Mouse (Mus musculus) left cerebral cortex, postnatal 4 days (tissue): ENCODE measurements around the gene Serpinf2. TPM values are rescaled to one million over a fixed set of nuclear protein-coding genes. Genes with fewer than 3 reads are reported as not detected.
"Not testable (repeated sequence)": the region's sequence is repeated elsewhere in the genome, so short reads cannot be mapped to it uniquely, and the experiment has no call there.

Experiments used
- DNase-seq: peaks from one replicate; pipeline ENCODE4 v3.0.0-alpha.2; 2022
- intact Hi-C: fragments of 180-260 bp; cut with DNase I; formaldehyde crosslinking; loops from one replicate; pipeline ENCODE4 v1.15.1; 2025
- total RNA-seq, 2 experiments: library from RNA; stranded (reverse); gene quantifications; 2 replicates each; pipeline ENCODE4 v1.2.3; 2021

Gene Serpinf2
- total RNA-seq, 2 experiments from 2014 or later: 0.26 TPM; not detected in 1

DNA sequence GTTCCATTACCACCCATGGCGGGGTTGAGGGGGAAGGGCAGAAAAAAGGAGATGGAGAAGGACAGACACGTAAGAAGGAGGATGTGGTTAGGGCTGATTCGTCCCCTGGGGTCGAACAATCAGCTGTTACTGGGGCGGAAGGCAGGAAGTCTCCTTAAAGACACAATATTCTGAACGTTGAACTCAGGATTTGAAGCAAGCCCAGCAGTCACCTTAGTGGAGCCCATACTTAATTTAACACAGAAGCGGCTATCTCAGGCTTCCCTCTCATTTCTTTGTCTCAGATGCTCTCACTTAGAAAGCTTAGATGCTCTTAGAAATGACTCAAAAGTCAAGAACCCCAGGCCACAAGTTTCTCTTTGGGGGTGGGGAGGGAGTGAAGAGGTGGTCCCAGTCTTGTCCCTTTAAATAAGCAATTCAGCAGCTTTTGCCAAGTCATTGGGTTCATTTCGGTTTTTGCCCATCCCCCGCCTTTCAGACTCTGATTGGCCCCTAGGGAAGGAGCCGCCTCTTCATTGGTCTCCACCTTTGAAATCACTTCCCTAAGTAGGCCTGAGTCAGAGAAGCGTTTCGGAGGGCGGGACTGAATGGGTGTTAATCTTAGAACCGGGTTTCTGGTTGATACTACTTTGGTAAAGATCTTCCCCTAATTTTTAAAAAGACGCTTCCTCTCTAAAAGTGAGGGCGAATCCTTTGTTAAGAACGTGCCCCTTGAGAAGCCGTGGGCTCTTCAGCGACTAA, 20.9 kb upstream of the Serpinf2 start:
- DNase-seq: peak; percentile 83
- intact Hi-C loops: no loop called here

DNA sequence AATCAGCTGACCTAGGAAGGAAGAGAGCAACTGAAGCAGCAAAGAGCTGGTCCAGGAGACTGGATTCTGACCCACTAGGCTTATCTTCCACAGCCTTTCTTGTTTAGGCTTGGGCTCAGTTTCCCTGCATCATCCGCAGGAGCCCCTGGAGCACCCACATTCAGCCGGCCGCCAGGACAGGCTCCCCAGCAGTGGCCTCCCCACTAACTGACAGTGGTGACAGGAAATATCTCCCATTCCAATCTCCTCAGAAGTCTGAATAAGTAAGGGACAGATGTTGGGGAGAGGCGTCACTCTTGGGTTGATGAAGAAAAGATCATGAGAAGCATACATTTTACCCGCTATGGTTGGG, 20.3 kb upstream of the Serpinf2 start:
- intact Hi-C loops: loop anchor here (5.0 kb wide), 1 partner anchor 277 kb away; no protein-coding TSS in a partner anchor
- DNase-seq: no peak

DNA sequence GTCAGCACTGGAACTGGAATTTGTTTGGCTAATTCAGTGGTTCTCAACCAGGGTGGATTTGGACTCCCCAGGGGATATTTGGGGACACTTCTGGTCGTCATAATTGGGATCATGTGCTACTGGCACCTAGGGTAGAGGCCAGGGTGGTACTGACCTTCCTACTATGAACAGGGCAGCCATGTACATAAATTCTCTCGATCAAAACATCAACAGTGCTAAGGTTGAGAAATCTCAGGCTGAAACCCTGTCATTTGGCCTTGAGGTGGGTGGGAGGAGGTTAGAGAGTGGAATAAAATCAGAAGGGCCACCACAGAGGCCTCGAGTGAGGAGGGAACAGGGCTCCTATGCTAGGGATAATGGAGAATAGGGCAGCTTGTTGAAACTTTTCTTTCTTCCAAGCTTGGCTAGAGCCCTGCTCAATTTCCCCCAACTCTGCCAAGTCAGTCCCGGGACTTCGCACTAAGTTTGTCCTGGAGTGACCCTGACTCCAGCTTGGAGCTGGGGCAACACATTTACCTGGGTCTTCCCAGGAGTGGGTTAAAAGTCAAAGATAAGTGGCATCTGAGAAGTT, 19.8 kb upstream of the Serpinf2 start:
- no peak for DNase-seq
- intact Hi-C loops: loop anchor here (5.0 kb wide), 1 partner anchor 277 kb away; no protein-coding TSS in a partner anchor

DNA sequence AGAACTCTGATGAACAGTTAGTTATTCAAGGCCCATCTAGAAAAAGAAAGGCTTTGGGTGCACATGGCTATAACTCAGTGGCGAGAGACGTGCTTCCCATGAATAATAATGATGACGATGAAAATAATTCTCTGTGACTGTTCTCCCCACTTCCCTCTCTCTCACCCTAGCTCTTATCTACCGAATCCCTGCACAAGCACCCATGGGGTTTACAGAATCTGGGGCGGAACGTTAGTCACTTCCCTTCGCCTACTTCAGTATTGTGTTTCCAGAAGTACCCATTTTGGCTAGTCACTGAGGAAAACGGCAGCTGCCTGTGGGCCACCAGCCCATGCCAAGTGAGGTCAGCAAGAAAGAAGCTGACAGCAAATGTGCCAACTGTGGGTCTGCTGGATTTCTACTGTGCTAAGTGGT, 19.2 kb upstream of the Serpinf2 start:
- intact Hi-C loops: loop anchor here (5.0 kb wide), 1 partner anchor 276 kb away; no protein-coding TSS in a partner anchor
- DNase-seq: no peak

DNA sequence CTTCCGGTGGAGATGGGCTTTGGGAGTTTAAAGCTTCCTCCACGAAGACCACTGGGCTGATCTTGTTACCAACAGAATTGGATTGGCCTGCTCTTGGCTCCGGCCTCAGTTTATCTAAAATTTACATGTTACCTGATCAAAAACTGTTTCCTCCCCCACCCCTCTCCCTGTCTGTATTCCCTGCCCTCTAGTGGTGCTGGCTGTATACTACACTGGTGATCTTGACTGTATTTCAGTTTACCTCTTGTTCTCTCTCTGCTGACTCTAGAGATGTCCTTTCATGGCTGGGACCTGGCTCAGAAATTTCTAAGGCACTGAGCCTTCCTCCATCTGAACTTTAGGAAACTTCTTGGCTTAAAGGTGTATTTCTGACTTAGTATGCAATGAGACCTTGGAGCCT, 18.8 kb upstream of the Serpinf2 start:
- DNase-seq: no peak
- intact Hi-C loops: loop anchor here (5.0 kb wide), 1 partner anchor 276 kb away; no protein-coding TSS in a partner anchor

DNA sequence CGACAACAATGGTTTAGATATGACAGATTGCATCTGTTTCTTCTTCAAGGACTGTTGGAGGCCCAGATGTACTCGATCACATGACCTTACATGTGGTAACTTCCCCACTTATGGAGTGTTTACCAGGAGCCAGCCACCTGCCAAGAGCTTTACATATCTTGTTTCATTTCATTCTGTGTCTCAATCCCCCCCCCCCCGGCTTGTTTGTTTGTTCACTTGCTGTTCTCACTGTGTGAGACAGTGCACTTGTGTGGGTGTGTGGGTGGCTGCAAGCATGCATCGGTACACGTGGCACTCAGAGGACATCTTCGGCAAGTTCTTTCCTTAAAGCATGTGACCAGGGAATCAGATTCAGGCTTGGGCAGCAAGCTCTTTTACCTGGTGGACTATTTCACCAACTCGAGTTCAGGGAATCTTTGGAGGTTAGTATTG, 17.1 kb upstream of the Serpinf2 start:
- DNase-seq: no peak
- intact Hi-C loops: loop anchor here (5.0 kb wide), 1 partner anchor 274 kb away; no protein-coding TSS in a partner anchor

DNA sequence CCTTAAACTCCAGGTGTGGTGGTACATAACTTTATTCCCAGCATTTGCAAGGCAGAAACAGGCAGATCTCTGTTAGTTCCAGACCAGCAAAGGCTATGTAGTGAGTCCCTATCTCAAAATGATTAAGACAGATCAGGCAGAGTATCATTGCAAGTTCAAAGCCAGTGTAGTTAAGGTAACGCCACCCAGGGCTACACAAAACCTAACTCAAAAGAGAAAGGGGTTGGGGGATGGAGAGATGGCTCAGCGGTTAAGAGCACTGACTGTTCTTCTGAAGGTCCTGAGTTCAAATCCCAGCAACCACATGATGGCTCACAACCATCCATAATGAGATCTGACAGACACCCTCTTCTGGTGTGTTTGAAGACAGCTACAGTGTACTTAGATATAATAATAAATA, 16.6 kb upstream of the Serpinf2 start:
- not testable (repeated sequence) for DNase-seq
- intact Hi-C loops: loop anchor here (5.0 kb wide), 1 partner anchor 274 kb away; no protein-coding TSS in a partner anchor

DNA sequence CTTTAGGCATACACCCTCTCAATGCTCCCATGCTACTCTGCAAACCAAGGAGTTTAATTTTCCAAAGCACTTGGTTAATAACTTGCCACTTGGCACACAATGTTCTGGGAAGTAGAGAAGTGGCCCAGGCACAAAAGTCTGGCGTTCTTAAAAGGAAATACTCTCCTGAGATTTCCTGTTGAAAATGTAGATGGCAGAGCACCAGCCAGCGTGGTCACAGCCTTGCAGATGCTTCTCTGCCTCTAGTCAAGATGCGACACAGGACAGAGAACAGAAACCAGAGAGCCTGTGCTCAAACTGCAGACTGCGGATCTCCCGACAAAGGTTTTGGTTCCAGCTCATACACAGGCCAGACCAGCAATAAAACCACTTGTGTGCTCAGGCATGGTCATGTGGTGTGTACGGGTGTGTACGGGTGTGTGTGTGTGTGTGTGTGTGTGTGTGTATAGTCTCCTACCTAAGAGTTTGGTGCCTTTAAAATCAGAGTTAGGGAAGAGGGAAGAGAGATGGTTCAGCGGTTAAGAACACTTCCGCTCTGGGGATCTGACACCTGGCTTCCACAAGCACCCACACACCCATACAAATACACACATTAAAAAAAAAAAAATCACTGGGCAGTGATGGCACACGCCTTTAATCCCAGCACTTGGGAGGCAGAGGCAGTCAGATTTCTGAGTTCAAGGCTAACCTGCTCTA, 15.8 kb upstream of the Serpinf2 start:
- DNase-seq: no peak
- intact Hi-C loops: loop anchor here (5.0 kb wide), 1 partner anchor 273 kb away; no protein-coding TSS in a partner anchor

DNA sequence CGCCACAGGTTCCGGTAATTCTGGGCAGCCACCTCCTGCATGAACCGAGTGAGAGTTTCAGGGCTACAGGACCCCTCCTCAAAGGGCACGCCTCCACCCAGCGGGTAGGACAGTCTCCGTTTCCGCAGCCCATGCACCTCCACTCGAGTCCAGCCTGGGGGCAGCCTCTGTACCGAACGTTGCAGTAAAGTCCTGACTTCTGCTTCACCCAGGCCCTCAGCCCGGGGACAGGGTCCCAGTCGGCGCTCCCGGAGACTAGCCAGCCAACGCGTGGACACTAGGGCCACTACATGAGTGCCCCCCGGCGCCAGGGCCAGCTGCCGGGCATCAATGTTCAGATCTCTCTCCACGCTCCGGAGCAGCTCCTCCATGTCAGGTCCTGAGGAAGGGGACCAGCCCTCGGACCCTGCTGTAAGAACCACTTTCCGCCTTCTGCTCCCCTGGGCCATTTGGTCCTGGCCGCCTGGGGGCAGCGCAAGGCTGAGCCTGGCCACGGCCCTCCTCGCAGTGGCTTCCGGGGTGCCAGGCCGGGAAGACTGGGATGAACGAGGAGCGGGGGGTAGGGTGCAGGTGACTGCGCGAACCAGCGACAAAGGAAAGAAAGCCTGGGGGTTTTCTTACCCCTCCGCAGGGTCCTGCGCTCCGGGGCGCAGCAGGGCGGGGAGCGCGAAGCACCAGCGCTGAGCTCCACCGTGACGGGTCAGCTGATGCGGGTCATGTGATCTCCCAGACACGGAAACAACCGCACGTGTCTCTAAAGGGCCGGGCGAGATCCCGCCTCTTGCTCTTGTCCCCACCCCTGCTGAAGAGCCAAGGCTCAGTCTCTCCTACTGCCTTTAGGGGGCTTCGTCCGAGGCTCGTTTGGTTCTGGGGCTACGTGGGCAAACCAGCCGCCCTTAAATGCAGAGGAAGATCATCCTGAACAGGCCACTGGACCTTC, 14.9 kb upstream of the Serpinf2 start, which contains the start of gene Wdr81:
Wdr81 (minus strand) TSS at position 727 of the 940 bp plus-strand sequence.
- peak; percentile 85 for DNase-seq
- intact Hi-C loops: no loop called here

DNA sequence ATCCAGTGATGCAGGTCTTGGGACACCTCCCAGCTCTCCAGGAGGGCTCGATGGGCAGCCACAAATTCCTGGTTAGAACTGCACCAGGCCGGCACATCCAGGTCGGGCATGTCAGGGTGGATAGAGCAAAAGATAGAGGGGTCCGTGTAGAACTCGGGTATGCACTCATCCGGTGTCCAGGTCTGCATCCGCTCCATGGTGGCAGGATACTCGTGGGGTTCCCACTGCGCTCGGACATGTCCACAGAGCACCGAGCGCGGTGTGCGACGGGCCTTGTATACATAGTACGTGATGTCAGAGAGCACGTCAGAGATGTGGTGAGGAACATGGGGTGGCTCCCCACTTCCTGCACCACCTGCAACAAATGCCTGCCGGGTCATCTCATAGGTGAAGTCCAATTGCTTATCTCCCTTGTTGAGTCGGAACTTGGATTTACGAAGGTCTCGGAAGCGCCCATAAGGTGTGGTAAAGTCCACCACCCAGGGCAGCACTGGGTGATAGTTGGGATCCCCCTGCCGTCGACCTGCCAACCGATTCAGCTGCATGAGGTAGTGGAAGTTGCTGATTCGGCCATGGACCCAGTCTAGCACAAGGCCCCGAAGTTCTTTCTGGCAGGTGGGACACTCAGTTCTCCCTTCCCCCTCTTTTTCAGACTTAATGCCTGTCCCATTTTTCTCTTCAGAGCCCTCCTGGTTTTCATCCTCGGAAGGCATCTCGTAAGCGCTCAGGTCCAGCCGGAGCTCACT, 13.6 kb upstream of the Serpinf2 start:
- intact Hi-C loops: no loop called here
- no peak for DNase-seq

DNA sequence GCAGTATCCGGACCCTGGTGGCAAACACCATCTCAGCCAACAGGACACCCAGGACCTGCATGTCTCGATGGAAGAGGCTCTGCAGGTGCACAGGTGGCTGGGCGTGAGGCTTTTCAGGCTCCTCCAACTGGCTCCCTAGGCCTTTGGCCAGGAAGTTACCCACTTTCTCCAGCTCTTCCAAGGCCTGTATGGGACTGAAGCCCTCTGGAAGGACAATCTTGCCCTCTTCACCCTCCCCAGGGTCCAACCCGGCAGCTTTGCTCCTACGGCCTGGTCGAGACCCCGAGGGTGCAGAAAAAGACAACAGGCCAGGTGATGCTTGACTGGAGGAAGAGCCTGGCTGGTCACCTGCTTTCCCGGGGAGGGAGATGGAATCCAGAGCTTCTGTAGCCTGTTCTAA, 12.7 kb upstream of the Serpinf2 start:
- intact Hi-C loops: no loop called here
- no peak for DNase-seq

DNA sequence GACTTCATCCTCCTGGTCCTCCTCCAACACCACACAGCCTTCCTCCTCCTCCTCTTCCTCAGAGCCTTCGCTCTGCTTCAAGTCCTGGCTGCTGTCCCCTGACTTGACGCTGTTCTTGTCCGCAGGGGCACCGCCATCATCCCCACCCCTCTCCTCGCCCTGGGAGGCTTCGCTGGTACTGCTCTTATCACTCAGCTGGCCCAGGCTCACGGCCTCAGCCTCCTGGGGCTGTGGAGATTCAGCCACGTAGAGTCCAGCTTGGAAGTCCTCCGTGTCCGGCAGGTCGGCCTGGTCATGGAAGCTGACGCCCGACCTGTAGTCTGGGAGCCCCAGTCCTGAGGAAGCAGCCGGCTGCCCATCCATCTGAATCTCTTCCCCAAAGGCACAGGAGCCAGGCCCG, 11.5 kb upstream of the Serpinf2 start:
- intact Hi-C loops: no loop called here

DNA sequence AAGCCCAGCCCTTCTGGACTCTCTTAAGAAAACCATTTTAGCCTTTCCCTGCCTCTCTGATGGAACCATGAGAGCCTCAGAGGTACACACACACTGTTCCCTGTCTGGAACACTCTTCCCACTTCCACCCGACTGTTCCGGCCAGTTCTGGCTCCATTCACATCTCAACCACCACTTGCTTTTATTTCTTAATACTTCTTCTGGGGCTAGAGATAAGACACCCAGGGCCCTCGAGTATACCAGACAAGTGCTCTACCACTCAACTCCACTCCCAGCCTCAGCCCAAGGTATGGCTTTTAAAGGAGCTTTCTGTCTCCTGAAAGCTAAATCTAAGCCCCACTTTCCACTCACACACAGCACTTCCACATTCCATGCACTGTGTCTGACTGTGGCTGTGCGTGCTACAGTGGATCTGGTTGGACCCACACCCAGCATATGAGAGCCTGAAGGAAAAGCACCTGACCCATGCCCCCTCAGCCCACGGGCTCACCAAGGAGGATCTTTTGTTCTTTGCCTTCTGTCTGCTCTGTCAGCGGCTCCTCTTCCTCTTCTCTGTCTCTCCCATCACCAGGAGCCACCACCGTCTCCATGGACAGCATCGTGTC, 11.0 kb upstream of the Serpinf2 start:
- no peak for DNase-seq
- intact Hi-C loops: no loop called here

More for the DNA sequence above, 11.5 kb upstream of the Serpinf2 start:
- no peak for DNase-seq

DNA sequence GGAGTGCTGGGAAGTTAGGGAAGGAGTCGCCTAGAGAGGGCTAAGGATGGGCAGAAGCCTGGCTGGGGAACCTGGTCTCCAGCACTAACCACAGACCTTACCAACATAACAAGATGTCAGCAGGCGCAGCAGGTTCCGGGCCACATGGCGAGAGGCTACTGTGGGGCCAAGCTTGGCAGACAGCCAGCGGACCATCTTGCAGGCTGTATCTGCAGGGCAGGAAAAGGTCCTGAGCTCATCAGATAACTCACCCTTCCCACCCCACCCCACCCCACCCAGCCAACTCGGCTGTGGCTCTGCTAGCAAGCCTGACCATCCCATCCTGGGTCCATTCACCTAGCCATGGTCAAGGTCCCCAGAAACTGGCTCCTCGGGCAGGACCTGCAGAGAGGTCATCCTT, 10.3 kb upstream of the Serpinf2 start:
- intact Hi-C loops: no loop called here
- peak; percentile 49 for DNase-seq

DNA sequence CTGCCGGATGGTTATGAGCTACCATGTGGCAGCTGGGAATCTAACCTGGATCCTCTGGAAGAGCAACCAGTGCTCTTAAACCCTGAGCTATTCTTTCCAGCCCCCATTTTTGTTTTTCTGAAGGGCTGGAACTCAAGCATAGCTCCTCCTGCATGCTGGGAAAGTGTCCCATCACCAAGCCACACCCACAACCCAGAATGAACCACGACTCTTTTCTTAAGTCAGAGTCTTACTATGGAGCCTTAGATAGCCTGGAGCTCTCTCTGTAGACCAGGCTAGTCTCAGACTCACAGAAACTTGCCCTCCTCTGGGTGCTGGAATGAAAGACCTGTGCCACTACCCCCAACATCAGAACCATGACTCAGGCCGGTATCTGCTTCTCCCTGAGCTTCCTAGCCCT, 9.2 kb upstream of the Serpinf2 start:
- intact Hi-C loops: no loop called here

DNA sequence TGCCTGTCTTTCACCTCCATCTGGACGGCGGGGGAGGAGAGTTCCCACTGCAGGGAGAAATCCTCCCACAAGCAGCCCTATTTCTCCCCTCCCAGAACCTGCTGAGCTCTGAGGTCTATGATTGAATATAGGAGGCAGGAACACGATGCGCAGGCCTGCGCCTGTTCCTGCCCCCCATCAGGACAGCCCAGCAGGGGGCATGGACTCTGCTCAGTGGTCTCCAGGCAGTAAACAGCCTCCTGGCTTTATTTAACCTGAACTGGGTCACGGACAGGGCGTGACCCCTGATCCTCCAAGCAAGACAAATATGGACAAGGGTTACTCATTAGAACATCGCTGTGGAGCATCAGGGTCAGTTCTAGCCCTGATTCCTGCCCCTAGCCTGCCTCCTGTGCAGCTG, 4.3 kb upstream of the Serpinf2 start:
- no peak for DNase-seq
- intact Hi-C loops: no loop called here

More for the DNA sequence above, 9.2 kb upstream of the Serpinf2 start:
- DNase-seq: no peak

DNA sequence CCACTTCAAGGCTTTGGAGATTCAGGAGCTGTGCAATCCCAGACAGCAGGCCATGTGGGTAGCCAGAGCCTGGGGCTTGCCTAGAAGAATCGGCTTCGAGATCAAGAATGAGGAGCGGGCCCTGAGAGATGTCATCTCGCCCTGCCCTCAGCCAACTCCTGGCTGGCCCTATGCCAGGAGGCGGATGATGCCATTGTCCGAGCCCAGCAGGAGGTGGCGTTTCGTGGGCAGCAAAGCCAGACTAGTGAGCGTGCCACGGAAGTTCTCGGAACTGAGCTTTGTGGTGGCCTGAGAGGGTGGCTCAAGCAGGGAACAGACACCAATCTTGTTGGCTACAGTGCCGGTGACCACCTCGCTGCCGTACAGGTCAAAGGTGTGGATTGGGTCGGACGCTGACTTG, 2.2 kb upstream of the Serpinf2 start:
- DNase-seq: peak; percentile 62
- intact Hi-C loops: no loop called here

DNA sequence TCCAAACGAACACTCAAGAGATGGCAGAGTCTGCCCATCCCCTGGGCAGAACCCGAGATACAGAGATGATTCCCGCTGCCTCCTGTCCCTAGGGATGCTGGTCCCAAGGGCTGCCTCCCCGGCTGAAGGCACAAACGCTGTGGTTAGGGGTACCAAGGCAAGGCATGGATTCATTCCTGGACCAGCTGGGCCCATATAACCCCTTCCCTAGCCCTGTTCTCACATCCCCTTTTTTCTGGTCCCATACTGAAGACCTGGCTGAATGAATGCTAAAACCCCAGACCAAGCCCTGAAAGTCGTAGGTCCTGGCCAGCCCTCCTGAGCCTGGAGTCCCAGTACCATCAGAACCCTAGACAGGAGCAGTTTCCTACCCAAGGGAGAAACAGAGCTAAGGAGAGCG, 1.6 kb upstream of the Serpinf2 start:
- no peak for DNase-seq
- intact Hi-C loops: no loop called here

DNA sequence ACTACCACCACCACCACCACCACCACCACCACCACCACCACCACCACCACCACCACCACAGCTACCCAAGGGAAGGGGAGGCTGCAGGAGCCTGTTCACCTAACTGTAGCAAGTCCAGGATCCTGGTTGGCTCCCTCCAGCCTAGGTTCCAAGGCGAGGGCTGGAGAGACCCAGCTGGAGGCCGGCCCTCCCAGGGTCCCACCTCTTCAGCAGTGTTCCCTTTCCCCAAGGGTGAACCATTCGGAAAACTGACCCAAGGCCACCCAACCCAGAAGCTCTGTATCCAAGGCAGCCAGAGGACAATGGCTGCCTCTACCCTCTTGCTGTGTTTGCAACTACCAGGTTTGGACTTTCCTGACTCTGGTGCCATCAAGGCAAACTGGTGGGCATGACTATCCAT, 560 bp upstream of the Serpinf2 start:
- intact Hi-C loops: no loop called here
- DNase-seq: no peak
